In genomic region chr7:16891641-16892351, GRCm38 (mm10) we compare ENCODE assay signal across 8 mouse cellular contexts. TPM values are rescaled to one million over a fixed set of nuclear protein-coding genes. Genes with fewer than 3 reads are reported as not detected.
DNase-seq lines count a peak whose midpoint lies in the region; ATAC-seq and TF ChIP-seq lines count a peak whose summit lies in the region.

Gene Gng8 (plus strand): TSS chr7:16891786.

- peak; percentile 95 for TF ChIP-seq CTCF in gastrocnemius, adult 2 months (IDR thresholded peaks at IDR 0.05)

- no peaks in the 10 kb centered on the region for H3K79me2 ChIP-seq in macrophage (ENCODE audit: inconsistent target)

- no peaks in the 10 kb centered on the region for H3K9me3 ChIP-seq in hindbrain, embryonic 16.5 days (ENCODE audit: control insufficient read depth, low read length)

- peak within 1 kb of the TSS; percentile 66 for H3K4me3 ChIP-seq in gastrocnemius, adult 2 months
- H3K4me3 ChIP-seq in hindbrain, embryonic 16.5 days (ENCODE audit: low read length): peak within 1 kb of the TSS; percentile 26
- H3K4me3 ChIP-seq in macrophage (ENCODE audit: inconsistent target): peak within 1 kb of the TSS; percentile 15; the same call in 1 of the 2 replicates

- peaks cover 8% of the 10 kb centered on the region for H3K27me3 ChIP-seq in hindbrain, embryonic 16.5 days (replicated peaks; ENCODE audit: control insufficient read depth, insufficient read depth, low read length)

- peak within 1 kb of the TSS; percentile 79 for H3K27ac ChIP-seq in gastrocnemius, adult 2 months
- H3K27ac ChIP-seq in hindbrain, embryonic 16.5 days (ENCODE audit: low read depth, low read length): peak within 1 kb of the TSS; percentile 6; the same call in 1 of the 2 replicates
- H3K27ac ChIP-seq in macrophage: no peak within 1 kb of the TSS

- H3K4me2 ChIP-seq in hindbrain, embryonic 16.5 days (ENCODE audit: low read length): peak within 1 kb of the TSS; percentile 64

- DNase-seq in R1 (ENCODE audit: low read depth, low spot score): peak; percentile 93
- DNase-seq in cerebellum, postnatal 36 days: peak; percentile 83 to 86
- DNase-seq in gastrocnemius, adult 2 months: peak; percentile 91
- DNase-seq in left cerebral cortex, adult 18-20 months (ENCODE audit: low spot score in 2 of 2): peak; percentile 89 to 90
- peak; percentile 79 for DNase-seq in retina, postnatal 7 days (ENCODE audit: low read depth, low spot score)
- DNase-seq in urinary bladder, adult 18-20 months (ENCODE audit: low spot score in 2 of 2): peak; percentile 73 to 81

- intact Hi-C loops in gastrocnemius, adult 2 months (cut with DNase I): loop anchor here (1.0 kb wide), 1 partner anchor 17 kb away; no protein-coding TSS in a partner anchor

- ATAC-seq in hindbrain, embryonic 16.5 days: peak; percentile 68

- WGBS in hindbrain, embryonic 16.5 days: under 1% methylated on average over 30 of the region's 30 CpGs
- WGBS in macrophage (ENCODE audit: missing documents): 1% methylated on average over 30 of the region's 30 CpGs

- peak within 1 kb of the TSS; percentile 39 for H3K9ac ChIP-seq in hindbrain, embryonic 16.5 days (ENCODE audit: low read depth, low read length)

- peaks cover 21% of the 10 kb centered on the region for H3K4me1 ChIP-seq in hindbrain, embryonic 16.5 days (ENCODE audit: control insufficient read depth, insufficient read depth, low read depth, low read length)

- H3K36me3 ChIP-seq in hindbrain, embryonic 16.5 days (ENCODE audit: control insufficient read depth, insufficient read depth, low read length): no peaks in the 10 kb centered on the region
- H3K36me3 ChIP-seq in macrophage (ENCODE audit: inconsistent target): no peaks in the 10 kb centered on the region

RNA-seq across cellular contexts. Expression of gene Gng8, which starts in this region (rescaled TPM):
- not detected for total RNA-seq in gastrocnemius, adult 2 months (2021)
- 1.5 and 1.6 TPM in 2 replicates for polyA plus RNA-seq in hindbrain, embryonic 16.5 days (2015; fragmentation: Nextera tagmentation; extraction: Ambion mirVana)
- total RNA-seq in left cerebral cortex, adult 18-20 months (2021): 1 to 10 TPM; 2.9 to 3.4 TPM
- 1 to 10 TPM in 2 of 26 experiments, not detected in 24; 1.3 to 1.8 TPM for total RNA-seq in macrophage (2018; cell fraction: chromatin; rRNA removed)
- total RNA-seq in macrophage (2018; cell fraction: cytosol; rRNA removed): under 1 TPM in 3 of 26 experiments, not detected in 23; 0.15 to 0.31 (median 0.17) TPM
- total RNA-seq in macrophage (2018; cell fraction: nucleus; rRNA removed): 1 to 10 TPM in 2 of 26 experiments, not detected in 24; 1.4 TPM
- polyA plus RNA-seq in macrophage (2018): not detected in 3 replicates

Comparison
In these comparisons a context has a peak if more than half of its experiments do, and no peak if none do; other contexts are left out.
1. Peak in DNase-seq, H3K4me3 ChIP-seq and H3K27ac ChIP-seq in gastrocnemius, adult 2 months; RNA of the gene not detected or under 1 TPM.
2. H3K4me3 ChIP-seq: peak in every context shown above with its lines; median percentile 66 in gastrocnemius, adult 2 months; 26 in hindbrain, embryonic 16.5 days; 15 in macrophage.